Mouse (Mus musculus): ENCODE data around the gene Prdm11.

Prdm11 gene

DNA sequence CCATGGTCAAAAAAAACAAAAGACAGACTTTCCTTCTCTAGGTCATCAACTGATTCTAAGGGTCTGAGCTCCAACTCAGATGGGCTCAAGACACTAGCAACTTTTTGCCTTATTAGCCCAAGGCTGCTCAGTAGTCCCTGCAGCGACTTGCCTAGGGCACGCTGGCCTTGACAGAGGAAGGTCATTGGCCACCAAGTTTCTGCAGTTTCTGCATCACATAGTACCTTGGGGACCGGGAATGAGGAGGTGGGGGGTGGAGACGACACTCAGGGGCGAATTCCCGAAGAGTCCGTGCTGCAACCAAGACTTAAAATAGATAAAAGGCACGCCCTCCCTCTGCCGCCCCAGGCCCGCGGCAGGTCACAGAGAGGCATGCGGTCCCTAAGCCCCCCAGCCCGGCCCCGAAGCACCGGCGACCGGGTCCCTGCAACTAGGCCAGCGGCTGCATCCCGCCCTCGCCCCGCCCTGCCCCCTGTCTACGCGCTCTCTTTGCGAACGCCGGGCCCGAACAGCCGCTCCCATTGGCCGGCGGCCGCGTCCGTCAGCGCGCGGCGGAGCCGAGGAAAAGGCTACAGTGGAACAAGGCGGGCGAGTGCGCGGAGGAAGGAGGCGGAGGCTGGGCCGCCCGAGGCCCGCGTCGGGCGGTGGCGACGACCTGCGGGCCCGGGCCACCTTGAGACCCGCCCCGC lies 694 bp downstream of the Prdm11 start:
- under 1% methylated on average over 48 of the region's 55 CpGs for WGBS

DNA sequence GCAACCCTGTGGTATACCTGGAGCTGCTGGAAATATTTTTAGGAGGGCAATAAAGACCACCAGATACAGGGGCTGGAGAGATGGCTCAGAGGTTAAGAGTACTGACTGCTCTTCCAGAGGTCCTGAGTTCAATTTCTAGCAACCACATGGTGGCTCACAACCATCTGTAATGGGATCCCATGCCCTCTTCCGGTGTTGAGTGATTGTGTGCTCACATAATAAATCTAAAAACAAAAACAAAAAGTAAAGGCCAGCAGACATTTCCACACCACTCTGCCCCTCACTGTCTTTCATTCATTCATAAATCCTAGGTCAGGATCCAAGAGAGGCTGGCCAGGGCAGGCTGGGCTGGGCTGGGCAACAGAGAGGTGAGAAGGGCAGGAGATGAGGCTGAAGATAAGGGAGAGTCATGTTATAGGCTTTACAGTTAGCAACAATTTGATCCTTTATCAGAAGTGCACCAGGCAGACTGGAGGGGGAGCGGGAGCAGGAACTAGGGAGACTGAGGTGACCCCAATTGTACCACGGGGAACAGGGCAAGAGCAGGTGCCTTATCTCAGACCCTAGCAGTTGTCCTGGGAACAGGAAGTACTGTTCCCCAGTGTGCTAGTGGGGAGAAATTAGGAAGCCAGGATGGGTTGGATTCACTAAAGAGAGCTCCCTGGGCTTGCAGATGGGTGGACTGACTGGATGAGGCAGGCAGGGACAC lies 2.4 kb downstream of the Prdm11 start:
- 88% methylated on average over 3 of the region's 3 CpGs for WGBS

DNA sequence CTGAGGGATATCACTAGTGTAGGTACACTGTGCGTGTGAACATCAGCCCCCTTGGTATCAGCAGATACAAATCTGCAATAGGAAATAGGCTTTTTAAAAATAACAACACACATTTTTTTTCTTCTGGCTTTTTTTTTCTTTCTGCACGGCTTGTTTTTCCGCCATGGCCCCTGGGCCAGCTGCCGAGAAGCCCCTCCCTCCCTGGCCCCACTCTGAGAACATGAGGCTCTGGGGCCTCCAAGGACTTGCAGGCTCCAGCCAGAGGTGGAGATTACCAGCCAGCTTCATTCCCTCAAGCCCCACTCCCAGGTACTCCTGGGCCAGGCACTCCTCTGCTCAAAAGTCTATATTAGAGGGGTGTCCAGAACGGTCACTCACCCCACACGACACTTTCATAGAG lies 4.5 kb downstream of the Prdm11 start:
- whole genome bisulfite sequencing: 66% methylated on average over 6 of the region's 6 CpGs

DNA sequence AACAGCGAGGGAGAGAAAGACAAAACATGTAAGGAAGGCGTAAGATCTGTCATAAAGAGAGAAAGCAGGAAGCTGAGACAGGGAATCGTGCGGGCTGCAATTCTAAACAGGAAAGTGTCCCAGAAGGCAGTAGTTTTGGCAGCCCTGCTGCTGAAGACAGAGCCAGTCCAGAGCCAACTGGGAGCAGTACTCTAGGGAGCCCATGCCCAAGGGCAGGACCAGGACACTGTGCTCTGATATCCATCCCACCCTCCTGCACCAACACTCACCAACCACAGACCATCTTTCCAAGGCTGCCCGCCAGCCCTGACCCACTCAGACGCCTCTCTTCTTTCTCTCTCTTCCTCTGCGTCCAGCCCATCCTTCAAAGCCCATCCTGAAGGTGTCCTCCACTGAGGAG lies 5.1 kb downstream of the Prdm11 start:
- WGBS: 58% methylated on average over 7 of the region's 7 CpGs

DNA sequence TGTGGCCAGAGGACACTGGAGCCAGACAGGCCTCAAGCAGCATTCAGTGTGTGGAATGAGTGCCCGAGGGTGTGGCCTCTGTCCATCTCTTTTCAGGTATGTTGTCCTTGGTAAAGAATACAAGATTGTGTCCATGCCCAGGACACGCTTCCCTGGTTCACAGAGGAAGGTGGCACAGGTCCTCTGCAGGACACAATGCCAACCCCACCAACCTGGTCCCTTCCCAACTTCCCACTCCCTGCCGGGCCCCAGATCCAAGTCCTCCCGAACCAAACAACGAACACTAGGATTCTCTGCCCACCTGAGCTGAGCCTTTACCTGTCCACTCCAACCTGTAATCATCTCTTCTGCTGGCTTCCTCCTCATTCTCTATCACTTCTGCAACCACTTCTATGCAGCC lies 6.3 kb downstream of the Prdm11 start:
- 97% methylated on average over 5 of the region's 5 CpGs for WGBS

DNA sequence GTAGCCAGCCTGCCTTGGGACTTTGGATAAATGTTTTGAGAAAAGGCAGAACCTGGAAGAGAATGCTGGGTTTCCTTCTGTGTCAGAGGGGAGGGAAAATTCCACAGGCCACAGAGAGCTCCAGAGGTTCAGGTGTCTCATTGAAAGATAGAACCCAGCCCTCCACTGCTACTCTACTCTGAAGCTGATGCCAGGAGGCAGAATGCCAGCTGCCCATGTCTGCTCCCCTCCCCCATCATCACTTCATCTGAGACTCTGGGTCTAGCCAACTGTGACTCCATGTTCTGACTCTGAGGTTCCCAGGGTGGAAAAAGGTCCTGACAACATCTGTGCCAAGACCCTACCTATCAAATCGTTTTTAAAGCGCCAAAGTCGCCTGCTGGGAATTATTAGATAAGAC lies 6.9 kb downstream of the Prdm11 start:
- WGBS: 80% methylated on average over 3 of the region's 3 CpGs

DNA sequence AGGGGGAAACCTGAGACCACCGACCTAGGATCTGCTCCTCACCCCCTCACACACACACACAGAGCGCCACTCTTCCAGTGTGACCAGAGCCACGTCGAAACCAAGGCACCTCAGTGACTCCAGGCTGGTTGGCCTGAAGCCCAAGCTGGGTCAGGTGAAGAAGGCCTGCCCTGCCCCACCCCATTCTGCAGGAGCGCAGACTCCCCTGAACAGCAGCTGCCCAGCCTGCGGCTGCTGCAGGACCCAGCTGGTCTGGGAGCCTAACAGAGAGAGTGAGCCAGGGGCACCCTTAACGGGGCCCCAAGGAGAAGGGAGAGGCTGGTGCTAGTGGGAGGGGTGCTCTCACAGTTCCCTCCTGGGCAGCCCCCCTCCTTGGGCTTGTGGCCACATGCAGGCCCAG lies 10.3 kb downstream of the Prdm11 start:
- 73% methylated on average over 7 of the region's 7 CpGs for WGBS

DNA sequence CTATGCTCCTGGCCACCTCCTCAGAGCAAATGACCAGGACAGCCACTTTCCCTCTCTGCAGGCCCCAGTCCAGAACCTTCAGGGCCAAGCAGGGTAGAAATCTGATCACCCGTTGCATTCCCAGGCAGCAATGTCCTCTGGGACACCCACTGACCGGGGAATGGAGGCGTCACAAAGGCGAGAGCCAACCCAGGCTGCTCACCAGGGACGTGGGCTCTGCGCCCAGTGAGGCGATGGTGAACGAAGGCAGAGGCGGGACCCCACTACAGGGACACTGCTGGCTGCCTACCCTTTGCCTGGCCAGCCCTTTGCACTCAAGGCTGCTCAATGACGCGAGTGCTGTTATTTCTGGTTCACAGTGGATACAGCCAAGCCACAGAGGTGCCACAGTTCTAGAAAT lies 13.3 kb downstream of the Prdm11 start:
- WGBS: 64% methylated on average over 11 of the region's 11 CpGs

DNA sequence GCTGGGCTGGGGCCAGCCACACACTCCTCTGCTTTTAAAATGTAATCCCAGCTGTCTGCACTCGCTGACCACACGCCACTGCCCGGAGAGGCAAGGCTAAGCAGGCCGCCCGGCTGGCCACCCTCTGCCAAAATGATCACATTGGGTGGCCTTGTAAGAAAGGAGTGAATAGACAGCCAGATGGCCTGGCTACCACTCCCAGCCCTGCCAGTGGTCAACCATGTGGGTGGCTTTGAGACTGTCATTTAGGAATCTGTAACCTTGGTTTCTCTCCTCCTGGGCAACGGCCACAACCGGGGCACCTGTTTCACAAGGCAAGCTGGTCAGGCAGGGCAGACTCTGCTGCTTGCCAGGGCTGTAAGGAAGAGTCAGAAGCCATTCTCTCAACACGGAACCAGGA lies 13.9 kb downstream of the Prdm11 start:
- WGBS: 71% methylated on average over 8 of the region's 8 CpGs

DNA sequence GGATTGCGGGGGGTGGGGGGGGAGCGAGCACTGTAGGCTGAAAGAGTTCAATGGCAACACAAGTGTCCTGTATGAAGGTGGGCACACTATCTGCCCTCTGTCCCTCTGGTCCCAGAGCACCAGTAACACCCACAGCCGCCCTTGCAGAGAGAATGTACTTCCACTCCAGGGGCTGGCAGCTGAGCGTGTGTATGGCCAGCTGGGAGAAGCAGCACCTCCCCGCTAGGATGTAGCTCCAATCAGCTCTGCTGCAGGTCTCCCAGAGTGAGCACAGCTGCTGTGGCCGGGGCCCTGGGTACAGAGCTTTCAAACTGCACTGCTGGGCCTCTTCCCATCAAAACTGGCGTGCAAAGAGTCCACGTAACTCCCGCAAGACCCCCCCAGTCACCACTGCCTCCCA lies 14.9 kb downstream of the Prdm11 start:
- 82% methylated on average over 9 of the region's 9 CpGs for WGBS

DNA sequence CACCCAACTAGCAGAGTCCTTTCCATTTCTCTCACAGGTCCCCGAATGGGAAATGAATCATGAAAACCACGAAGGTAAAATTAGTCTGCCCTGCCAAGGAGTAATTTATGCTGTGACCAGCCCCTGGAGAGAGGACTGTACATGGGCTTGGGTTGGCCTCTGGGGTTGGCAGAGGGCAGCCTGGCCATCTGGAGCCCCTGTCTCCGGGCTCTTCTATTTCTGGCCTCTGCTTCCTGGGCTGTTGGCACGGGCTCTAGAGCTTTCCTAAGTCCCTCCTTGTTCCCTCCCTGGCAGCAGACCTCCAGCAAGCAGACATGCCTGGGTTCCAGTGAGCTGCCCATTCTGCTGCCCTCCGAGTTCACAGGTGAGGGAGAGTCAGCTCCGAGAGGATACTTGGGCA lies 15.9 kb downstream of the Prdm11 start:
- 42% methylated on average over 6 of the region's 6 CpGs for WGBS

DNA sequence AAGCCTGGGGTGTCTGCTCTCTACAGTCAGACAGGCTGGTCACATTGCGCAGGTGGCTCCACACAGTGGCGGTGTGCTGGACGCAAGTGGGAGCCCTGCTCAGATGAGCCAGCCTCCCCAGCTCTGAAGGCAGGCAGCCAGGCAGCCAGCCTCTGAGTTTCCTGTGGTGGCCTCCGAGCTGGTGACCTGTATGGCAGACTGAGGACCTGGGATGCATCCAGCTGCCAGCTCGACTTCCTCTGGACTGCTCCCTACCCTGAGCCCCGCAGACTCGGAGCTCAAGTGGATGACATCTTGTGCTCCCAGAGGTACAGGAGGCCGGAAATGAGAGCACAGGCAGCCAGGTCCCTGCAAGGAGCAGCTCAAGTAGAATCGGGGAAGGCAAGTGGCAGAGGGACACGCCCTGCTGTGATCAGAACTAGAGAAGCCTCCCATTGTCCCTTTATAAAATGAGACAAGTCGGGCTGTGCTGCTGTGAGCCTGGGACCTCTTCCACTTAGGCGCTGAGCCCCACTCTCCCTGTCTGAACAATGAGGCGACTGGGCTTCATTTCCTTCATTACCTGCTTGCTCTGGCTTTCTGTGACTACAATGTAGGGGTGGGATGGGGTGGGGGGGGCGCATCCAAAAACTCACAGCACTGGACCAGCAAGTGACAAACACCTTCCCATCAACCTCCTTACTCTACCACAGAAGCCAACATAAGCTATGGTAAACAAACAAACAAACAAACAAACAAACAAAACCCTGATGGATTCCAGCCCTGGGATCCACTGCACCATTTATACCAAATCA lies 16.5 kb downstream of the Prdm11 start:
- WGBS: 46% methylated on average over 14 of the region's 14 CpGs

DNA sequence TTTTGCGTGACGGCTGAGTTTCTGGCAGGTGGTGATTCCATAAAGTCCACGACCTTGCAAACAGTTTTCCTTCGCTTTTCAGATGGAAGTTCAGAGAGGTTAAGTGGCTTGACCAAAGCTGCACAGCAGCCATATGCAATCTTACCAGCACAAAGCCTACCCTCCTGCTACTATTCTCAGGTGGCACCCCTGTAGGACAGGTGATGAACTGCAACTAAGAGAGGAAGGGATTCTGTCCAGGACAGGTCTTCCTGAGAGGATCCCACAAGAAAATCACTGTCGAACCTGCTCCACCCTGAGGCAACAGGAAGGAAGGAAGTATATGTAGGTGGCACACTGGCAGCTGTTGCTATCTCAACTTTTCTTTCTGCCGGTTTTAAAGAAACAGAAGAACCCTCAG lies 17.1 kb downstream of the Prdm11 start:
- 64% methylated on average over 6 of the region's 6 CpGs for WGBS

DNA sequence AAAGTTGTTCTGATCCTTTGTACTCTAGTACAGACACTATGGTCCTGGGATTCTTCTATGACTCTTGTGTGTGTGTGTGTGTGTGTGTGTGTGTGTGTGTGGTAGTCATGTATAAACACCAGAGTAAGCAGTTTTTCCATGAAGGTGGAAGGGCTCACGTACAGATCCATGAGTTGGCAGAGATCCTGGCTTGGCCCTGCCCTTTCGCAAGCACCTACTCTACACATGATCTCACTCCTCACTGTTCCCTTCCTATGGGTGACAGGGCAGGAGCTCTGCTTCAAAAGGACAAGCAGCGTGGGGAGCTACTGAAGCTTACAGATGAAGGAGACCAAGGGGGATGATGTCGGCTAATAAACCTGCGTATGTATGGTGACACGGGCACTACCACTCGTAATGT lies 18.3 kb downstream of the Prdm11 start:
- WGBS: 95% methylated on average over 7 of the region's 7 CpGs

DNA sequence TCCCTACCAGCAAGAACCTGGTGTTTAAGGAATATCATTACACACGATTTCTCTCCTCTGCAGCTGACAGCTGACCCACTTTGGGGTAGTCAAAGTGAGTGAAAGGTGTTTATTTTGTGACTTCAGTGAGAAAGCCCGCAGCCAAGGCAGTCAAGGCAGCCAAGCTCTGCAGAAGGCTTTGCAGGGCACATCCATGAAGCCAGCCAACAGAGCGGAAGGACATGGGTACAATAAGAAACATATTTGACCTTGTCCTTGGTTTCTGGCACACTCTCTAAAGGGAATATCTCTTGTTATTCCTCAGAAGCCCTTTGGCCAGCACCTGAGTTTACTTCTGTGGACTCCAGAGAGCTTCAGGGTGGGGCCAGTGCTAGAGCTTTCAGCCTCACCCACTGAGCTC lies 21.5 kb downstream of the Prdm11 start:
- WGBS: 81% methylated on average over 3 of the region's 3 CpGs

DNA sequence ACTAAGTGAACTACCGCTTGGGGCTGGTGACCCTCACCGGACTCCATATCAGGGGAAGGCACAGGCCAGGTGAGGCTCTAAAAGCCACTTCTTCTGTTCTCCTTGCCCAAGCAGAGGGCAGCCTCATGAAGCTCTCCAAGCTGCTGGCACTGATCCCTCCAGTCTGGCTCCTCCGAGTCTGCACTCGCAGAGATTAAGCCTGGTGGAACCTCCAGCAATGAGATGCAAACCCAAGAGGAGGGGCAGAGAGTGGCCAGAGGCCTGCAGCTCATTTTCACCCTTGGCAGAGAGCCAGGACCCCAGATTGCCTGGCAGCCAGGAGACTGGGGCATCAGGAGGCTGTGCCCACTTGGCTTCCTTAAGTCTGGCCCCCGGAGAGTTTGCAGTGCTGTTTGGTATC lies 27.1 kb downstream of the Prdm11 start:
- 74% methylated on average over 5 of the region's 5 CpGs for WGBS

DNA sequence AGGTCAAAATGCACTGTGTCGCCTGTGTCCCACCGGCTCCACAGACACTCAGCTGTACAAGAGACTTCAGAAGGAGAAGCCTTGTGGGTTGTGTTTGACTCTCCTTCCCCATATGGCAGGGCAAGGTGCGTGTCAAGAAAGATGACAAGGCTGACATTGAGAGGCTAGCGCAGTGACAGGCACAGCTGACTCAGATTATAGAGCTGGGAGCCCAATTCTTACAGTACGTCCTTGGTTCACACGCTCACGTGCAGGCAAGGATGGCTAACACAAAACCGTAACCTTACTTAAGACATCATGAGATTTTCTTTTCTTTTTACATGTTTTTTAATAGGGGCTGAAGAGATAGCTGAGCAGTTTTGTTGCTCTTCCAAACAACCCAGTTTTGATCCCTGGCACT lies 28.8 kb downstream of the Prdm11 start:
- WGBS: 96% methylated on average over 8 of the region's 8 CpGs

DNA sequence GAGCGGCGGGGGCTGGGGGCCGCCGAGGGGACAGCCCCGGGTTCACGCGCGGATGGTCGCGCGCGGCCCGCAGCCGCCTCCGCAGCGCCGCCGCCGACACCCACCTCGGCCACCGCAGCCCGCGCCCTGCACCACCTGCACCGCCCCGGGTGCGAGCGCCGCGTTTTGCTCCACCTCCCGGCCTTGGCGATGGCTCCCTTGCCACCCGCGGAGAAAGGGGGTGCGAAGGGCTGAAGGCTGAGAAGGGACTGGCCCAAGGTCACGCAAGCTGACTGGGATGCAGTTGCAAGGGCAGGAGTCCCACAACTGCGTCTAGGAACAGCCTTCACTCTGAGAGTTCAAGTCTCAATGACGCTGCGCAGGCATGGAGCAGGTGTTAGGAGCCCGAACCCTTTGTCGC lies 30.9 kb downstream of the Prdm11 start:
- 4% methylated on average over 40 of the region's 40 CpGs for WGBS

DNA sequence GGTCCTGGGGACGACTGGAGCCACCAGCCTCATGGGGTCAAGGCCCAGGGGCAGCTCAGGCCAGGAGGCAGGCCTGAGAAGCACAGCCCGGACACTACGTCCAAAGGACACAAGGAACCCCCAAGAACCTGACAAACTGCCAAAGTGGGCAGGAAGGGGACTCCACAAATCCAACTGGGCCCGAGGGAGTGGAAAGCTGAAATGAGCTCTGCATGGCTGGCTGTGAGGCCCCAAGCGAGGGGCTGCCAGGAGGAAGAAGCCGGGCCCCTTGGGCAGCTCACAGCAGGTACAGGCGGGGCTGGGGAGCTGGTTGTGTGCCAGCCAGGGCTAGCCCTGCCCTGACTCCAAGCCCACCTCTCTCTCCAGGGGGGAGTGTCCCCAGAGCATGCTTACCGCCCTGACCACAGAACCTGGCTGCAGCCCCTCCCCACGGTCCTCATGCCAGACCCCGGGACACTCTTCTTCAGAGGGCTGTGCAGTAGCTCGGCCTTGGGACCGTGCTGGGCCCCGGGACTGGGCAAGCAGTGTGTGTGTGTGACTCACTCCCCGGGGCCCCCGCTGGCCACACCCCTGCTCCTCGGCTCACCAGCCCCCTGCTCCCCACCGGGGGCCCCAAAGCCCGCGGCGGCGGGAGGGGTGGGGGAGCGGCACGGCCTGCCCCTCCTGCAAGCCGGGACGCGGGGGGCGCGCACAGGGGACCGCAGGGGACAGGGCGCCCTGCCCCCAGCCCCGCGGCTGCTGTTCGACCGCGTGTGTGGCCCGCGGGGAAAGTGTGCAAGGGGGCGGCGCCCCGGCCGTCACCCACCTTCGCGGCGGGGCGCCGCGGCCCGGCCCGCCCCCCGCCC lies 31.7 kb downstream of the Prdm11 start:
- 11% methylated on average over 41 of the region's 50 CpGs for WGBS

DNA sequence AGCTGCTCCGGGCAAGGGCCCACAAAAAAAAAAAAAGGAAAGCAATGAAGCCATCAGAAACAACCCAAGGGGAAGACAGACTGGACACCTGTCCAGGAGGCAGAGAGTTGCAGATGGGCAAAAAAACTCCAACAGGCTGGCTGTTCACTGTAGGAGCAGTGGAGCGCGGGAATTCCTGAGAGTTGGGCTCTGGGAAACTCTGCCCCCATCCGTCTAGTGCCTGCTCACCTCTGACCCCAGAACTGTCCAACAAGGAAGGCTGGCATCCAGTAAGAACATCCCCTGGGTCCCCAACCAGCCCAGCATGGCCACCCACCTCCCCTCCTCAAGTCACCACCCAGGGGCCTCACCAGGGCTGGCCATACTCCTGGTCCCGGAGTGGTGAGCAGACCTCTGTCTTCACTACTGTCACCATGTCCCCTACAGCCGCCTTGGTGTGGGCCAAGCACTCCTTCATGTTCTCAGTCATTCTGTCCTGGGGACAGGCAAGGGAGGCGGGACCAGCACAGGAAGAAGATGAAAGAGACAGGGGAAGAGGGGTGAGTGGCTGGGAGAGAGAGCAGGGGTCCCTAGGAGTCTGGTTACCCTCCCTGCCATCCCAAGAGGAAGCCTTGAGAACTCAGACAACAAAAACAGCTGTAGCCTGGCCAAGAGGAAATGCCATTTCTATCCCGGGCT lies 32.4 kb downstream of the Prdm11 start:
- 81% methylated on average over 8 of the region's 8 CpGs for WGBS

DNA sequence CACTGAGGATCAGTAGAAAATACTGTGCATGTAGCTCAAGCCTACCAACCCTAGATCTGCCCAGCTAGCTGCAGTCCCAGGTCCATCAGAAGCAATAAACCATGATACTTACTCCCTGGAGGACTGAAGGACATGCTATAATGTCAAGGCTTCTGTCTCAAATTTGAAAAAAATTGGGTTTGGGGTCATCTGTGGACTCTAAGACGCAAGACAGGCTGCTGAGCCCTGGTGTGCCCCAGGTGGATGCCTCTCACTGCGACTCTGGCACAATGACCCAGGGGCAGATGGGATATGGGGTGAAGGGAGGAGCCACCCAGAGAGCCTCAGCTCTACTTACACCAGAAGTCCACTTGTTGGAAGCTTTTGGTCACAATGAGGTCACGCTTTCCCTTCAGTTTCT lies 33.0 kb downstream of the Prdm11 start:
- 97% methylated on average over 3 of the region's 3 CpGs for WGBS
